Mouse (Mus musculus) olfactory bulb, adult 2 months (tissue): ENCODE measurements around the gene Grk3. TPM values are rescaled to one million over a fixed set of nuclear protein-coding genes. Genes with fewer than 3 reads are reported as not detected.

Experiments
- H3K27ac ChIP-seq: fragments of 200-500 bp; 2 replicates; pipeline ENCODE4 v1.5.1; 2012; ENCODE audit warnings: low read depth, low read length; ENCODE audit not compliant: insufficient read depth
- H3K4me1 ChIP-seq: fragments of 200-500 bp; 2 replicates; pipeline ENCODE4 v1.6.1; 2012; ENCODE audit warnings: low read length; ENCODE audit not compliant: control insufficient read depth, insufficient read depth
- H3K4me3 ChIP-seq: fragments of 200-500 bp; 2 replicates; pipeline ENCODE4 v1.5.1; 2012; ENCODE audit warnings: mild to moderate bottlenecking, low read depth, low read length, moderate library complexity; ENCODE audit not compliant: insufficient read depth
- CTCF ChIP-seq: fragments of 200-500 bp; IDR thresholded peaks from 2 replicates; pipeline ENCODE4 v1.5.1; 2012; ENCODE audit warnings: low read depth, mild to moderate bottlenecking, low read length, moderate library complexity; ENCODE audit not compliant: insufficient read depth
- POLR2A ChIP-seq: fragments of 200-500 bp; IDR thresholded peaks from 2 replicates; pipeline ENCODE4 v1.6.1; 2012; ENCODE audit warnings: mild to moderate bottlenecking, low read depth, low read length, moderate library complexity; ENCODE audit not compliant: insufficient read depth
- WGBS: fragments of 180-500 bp; shearing (Covaris S2); methylation state at CpG from one replicate; pipeline ENCODE4 v1.1.7; 2018; 5-methylcytosine and 5-hydroxymethylcytosine counted together
- polyA plus RNA-seq: library from polyadenylated mRNA; stranded (reverse); fragments of >200 nt; gene quantifications from 2 replicates; pipeline ENCODE4 v1.2.4, GENCODE M21; 2012; ENCODE audit warnings: low replicate concordance; ENCODE audit not compliant: missing spikeins, insufficient read depth, insufficient read length

Grk3 gene
- polyA plus RNA-seq, 1 experiment = not detected

- Histone ChIP-seq H3K4me3 (no peak overlapping the region), H3K4me1 (peaks cover 20% of the 10 kb centered on the region), H3K27ac (no peak overlapping the region)
- 40% methylated on average over 12 of the region's 12 CpGs for WGBS
- no peak for TF ChIP-seq CTCF
- TF ChIP-seq POLR2A = no peak
These were observed 58.8 kb downstream of the Grk3 start for GRCm38 (mm10) chr5:112956841-112957240.

GRCm38 (mm10) chr5:112956368-112956767 lies 59.2 kb downstream of the Grk3 start:
- Histone ChIP-seq H3K4me1 (peaks cover 16% of the 10 kb centered on the region), H3K4me3 (no peak overlapping the region), H3K27ac (no peak overlapping the region)
- no peak for TF ChIP-seq POLR2A
- no peak for TF ChIP-seq CTCF
- 92% methylated on average over 8 of the region's 8 CpGs for WGBS

- Histone ChIP-seq H3K4me1 (no peaks in the 10 kb centered on the region; the same call in 1 of the 2 replicates), H3K4me3 (no peak overlapping the region), H3K27ac (no peak overlapping the region)
- TF ChIP-seq CTCF (no peak), POLR2A (no peak)
- 93% methylated on average over 3 of the region's 3 CpGs for WGBS
These were observed 64.7 kb downstream of the Grk3 start for GRCm38 (mm10) chr5:112950847-112951246.

GRCm38 (mm10) chr5:112945925-112946324 lies 69.7 kb downstream of the Grk3 start:
- no peak overlapping the region for H3K27ac ChIP-seq

GRCm38 (mm10) chr5:112942244-112942643 lies 73.3 kb downstream of the Grk3 start:
- Histone ChIP-seq H3K4me3 (no peak overlapping the region), H3K4me1 (peaks cover 6% of the 10 kb centered on the region), H3K27ac (no peak overlapping the region)
- 27% methylated on average over 7 of the region's 7 CpGs for WGBS
- no peak for TF ChIP-seq POLR2A
- no peak for TF ChIP-seq CTCF

More at GRCm38 (mm10) chr5:112945925-112946324, 69.7 kb downstream of the Grk3 start:
- H3K4me3 ChIP-seq = no peak overlapping the region
- whole genome bisulfite sequencing = 70% methylated on average over 7 of the region's 7 CpGs
- no peak for TF ChIP-seq POLR2A
- TF ChIP-seq CTCF = no peak
- peaks cover 6% of the 10 kb centered on the region for H3K4me1 ChIP-seq

- no peak overlapping the region for H3K27ac ChIP-seq
- H3K4me3 ChIP-seq = no peak overlapping the region
- TF ChIP-seq POLR2A (no peak), CTCF (no peak)
- WGBS = 90% methylated on average over 12 of the region's 12 CpGs
- peaks cover 10% of the 10 kb centered on the region for H3K4me1 ChIP-seq
These were observed 74.6 kb downstream of the Grk3 start for GRCm38 (mm10) chr5:112941001-112941400.

- WGBS = 65% methylated on average over 10 of the region's 10 CpGs
- TF ChIP-seq CTCF (no peak), POLR2A (no peak)
- peaks cover 22% of the 10 kb centered on the region for H3K4me1 ChIP-seq
- no peak overlapping the region for H3K27ac ChIP-seq
- no peak overlapping the region for H3K4me3 ChIP-seq
These were observed 79.0 kb downstream of the Grk3 start for GRCm38 (mm10) chr5:112936632-112937031.

- WGBS = 92% methylated on average over 8 of the region's 8 CpGs
- Histone ChIP-seq H3K4me3 (no peak overlapping the region), H3K4me1 (peaks cover 22% of the 10 kb centered on the region), H3K27ac (no peak overlapping the region)
- no peak for TF ChIP-seq POLR2A
- no peak for TF ChIP-seq CTCF
These were observed 80.2 kb downstream of the Grk3 start for GRCm38 (mm10) chr5:112935436-112935835.

GRCm38 (mm10) chr5:112932878-112933567 lies 82.6 kb downstream of the Grk3 start:
- Histone ChIP-seq H3K4me3 (no peak overlapping the region), H3K4me1 (peaks cover 28% of the 10 kb centered on the region), H3K27ac (no peak overlapping the region)
- 75% methylated on average over 11 of the region's 11 CpGs for WGBS
- TF ChIP-seq POLR2A = no peak
- no peak for TF ChIP-seq CTCF

GRCm38 (mm10) chr5:112931901-112932300 lies 83.7 kb downstream of the Grk3 start:
- Histone ChIP-seq H3K4me1 (peaks cover 36% of the 10 kb centered on the region), H3K27ac (no peak overlapping the region), H3K4me3 (no peak overlapping the region)
- TF ChIP-seq POLR2A = no peak
- TF ChIP-seq CTCF = no peak
- 53% methylated on average over 5 of the region's 5 CpGs for WGBS
